Mouse (Mus musculus) cerebral cortex, adult 2 months (tissue): Measurements from ENCODE around the gene Lmod3.

Source experiments
- WGBS: fragments of 180-500 bp; shearing (Covaris S2); methylation state at CpG from one replicate; pipeline ENCODE4 v1.1.7; 2018; 5-methylcytosine and 5-hydroxymethylcytosine counted together

The Lmod3 gene

GRCm38 (mm10) chr6:97223566-97223965, 29.0 kb downstream of the Lmod3 start:
- 78% methylated on average over 4 of the region's 4 CpGs for WGBS

- 44% methylated on average over 5 of the region's 5 CpGs for WGBS
Measured at GRCm38 (mm10) chr6:97222931-97223467, 29.6 kb downstream of the Lmod3 start.

GRCm38 (mm10) chr6:97222321-97222720, 30.2 kb downstream of the Lmod3 start:
- WGBS, result 48% methylated on average over 6 of the region's 6 CpGs

- WGBS, result 39% methylated on average over 15 of the region's 15 CpGs
Measured at GRCm38 (mm10) chr6:97221205-97222025, 31.1 kb downstream of the Lmod3 start.

GRCm38 (mm10) chr6:97220672-97221071, 31.9 kb downstream of the Lmod3 start:
- WGBS, result 73% methylated on average over 3 of the region's 5 CpGs

- WGBS, result 25% methylated on average over 4 of the region's 4 CpGs
Measured at GRCm38 (mm10) chr6:97216154-97216821, 36.3 kb downstream of the Lmod3 start.

- WGBS, result 12% methylated on average over 12 of the region's 12 CpGs
Measured at GRCm38 (mm10) chr6:97211981-97212380, 40.6 kb downstream of the Lmod3 start.

GRCm38 (mm10) chr6:97210962-97211601, 41.5 kb downstream of the Lmod3 start:
- WGBS, result 1% methylated on average over 22 of the region's 22 CpGs

GRCm38 (mm10) chr6:97210191-97210961, 42.2 kb downstream of the Lmod3 start, which contains the start of gene Arl6ip5:
Arl6ip5 (plus strand) TSS chr6:97210689.
- 7% methylated on average over 32 of the region's 32 CpGs for WGBS

- WGBS, result 94% methylated on average over 4 of the region's 4 CpGs
Measured at GRCm38 (mm10) chr6:97209751-97210150, 42.8 kb downstream of the Lmod3 start.

- WGBS, result 64% methylated on average over 3 of the region's 3 CpGs
Measured at GRCm38 (mm10) chr6:97209201-97209600, 43.4 kb downstream of the Lmod3 start.

GRCm38 (mm10) chr6:97208406-97208805, 44.2 kb downstream of the Lmod3 start:
- WGBS, result 65% methylated on average over 3 of the region's 3 CpGs

- 77% methylated on average over 4 of the region's 4 CpGs for WGBS
Measured at GRCm38 (mm10) chr6:97207085-97207484, 45.5 kb downstream of the Lmod3 start.

- under 1% methylated on average over 38 of the region's 38 CpGs for WGBS
Measured at GRCm38 (mm10) chr6:97205439-97205885, 47.1 kb downstream of the Lmod3 start, which contains the start of gene Uba3. Uba3 (minus strand) TSS chr6:97205647.

GRCm38 (mm10) chr6:97204952-97205351, 47.6 kb downstream of the Lmod3 start:
- WGBS, result 0% methylated on average over 16 of the region's 16 CpGs

GRCm38 (mm10) chr6:97204252-97204869, 48.2 kb downstream of the Lmod3 start:
- 14% methylated on average over 9 of the region's 9 CpGs for WGBS

- 86% methylated on average over 3 of the region's 3 CpGs for WGBS
Measured at GRCm38 (mm10) chr6:97202477-97202876, 50.1 kb downstream of the Lmod3 start.

- 60% methylated on average over 3 of the region's 3 CpGs for WGBS
Measured at GRCm38 (mm10) chr6:97200437-97200836, 52.1 kb downstream of the Lmod3 start.
